Mouse (Mus musculus) small intestine, adult 2 months (tissue): ENCODE measurements around the gene Plekhg5. TPM values are rescaled to one million over a fixed set of nuclear protein-coding genes. Genes with fewer than 3 reads are reported as not detected.

Experiments used
- H3K27ac ChIP-seq: fragments of 200-500 bp; 2 replicates; pipeline ENCODE4 v1.5.1; 2012; ENCODE audit warnings: low read depth, low read length, control low read depth, inconsistent platforms; ENCODE audit not compliant: insufficient read depth
- H3K27me3 ChIP-seq: fragments of 200-500 bp; 2 replicates; pipeline ENCODE4 v1.6.1; 2012; ENCODE audit warnings: mild to moderate bottlenecking, moderate library complexity, low read length, inconsistent platforms; ENCODE audit not compliant: control insufficient read depth, insufficient read depth
- H3K36me3 ChIP-seq: fragments of 200-500 bp; 2 replicates; pipeline ENCODE4 v1.6.1; 2012; ENCODE audit warnings: mild to moderate bottlenecking, low read length, control low read depth, inconsistent platforms; ENCODE audit not compliant: control insufficient read depth, insufficient read depth
- H3K4me1 ChIP-seq: fragments of 200-500 bp; 2 replicates; pipeline ENCODE4 v1.6.1; 2012; ENCODE audit warnings: low read length, inconsistent platforms, mixed read lengths; ENCODE audit not compliant: control insufficient read depth, insufficient read depth, insufficient read length
- H3K4me3 ChIP-seq: fragments of 200-500 bp; 2 replicates; pipeline ENCODE4 v1.5.1; 2012; ENCODE audit warnings: low read depth, mild to moderate bottlenecking, control low read depth, inconsistent platforms, low read length, moderate library complexity
- CTCF ChIP-seq: fragments of 200-500 bp; IDR thresholded peaks from 2 replicates; pipeline ENCODE4 v1.5.1; 2012; ENCODE audit warnings: low read depth, mild to moderate bottlenecking, control low read depth, inconsistent platforms, low read length, moderate library complexity, mixed read lengths; ENCODE audit not compliant: insufficient replicate concordance, insufficient read length; ENCODE audit errors: extremely low read depth
- POLR2A ChIP-seq: fragments of 200-500 bp; IDR thresholded peaks from 2 replicates; pipeline ENCODE4 v1.6.1; 2012; ENCODE audit warnings: low read depth, mild to moderate bottlenecking, control low read depth, inconsistent platforms, low read length, moderate library complexity
- WGBS: fragments of 180-500 bp; shearing (Covaris S2); methylation state at CpG from one replicate; pipeline ENCODE4 v1.1.7; 2018; 5-methylcytosine and 5-hydroxymethylcytosine counted together
- polyA plus RNA-seq: library from polyadenylated mRNA; depleted of rRNA; stranded (reverse); fragments of >200 nt; gene quantifications from 2 replicates; pipeline ENCODE4 v1.2.3, GENCODE M21; 2012

The Plekhg5 gene
- polyA plus RNA-seq, 1 experiment, result 15.7 TPM

DNA sequence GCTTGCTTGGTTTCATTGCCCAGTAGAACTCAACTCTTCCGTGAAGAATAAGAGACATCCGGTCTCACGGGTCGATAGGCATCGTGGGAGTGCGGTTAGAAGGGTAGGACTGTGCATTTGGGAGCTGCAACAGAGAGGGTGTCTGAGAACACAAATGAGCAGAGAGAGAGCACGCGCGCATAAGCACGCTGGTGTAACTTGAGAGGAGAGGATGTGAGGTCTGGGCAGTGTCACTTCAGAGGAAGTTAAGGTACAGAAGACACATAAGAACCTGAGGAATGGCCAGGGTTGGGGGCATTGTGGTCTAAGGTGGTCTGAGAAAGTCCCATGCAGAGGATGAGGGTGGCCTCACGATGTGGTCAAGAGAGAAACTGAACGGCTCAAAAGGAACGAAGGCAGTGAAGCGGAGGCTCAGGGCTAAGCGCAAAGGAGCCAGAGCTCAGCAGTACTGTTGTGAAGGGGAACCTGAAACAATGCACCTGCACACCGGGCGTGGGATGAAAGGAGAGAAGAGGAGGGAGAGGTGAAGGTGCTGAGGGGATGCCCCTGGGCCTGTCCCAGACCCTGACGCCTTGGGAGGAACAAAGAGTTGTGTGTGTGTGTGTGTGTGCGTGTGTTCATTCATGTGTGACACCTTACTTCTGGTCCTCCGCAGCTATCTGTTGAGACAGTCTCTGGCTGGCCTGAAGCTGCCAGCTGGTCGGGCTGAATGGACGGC, 30.2 kb upstream of the Plekhg5 start:
- 93% methylated on average over 22 of the region's 22 CpGs for WGBS
- Histone ChIP-seq H3K27ac (no peak overlapping the region), H3K4me3 (no peak overlapping the region), H3K4me1 (peaks cover 3% of the 10 kb centered on the region), H3K27me3 (no peaks in the 10 kb centered on the region), H3K36me3 (peaks cover 47% of the 10 kb centered on the region)
- TF ChIP-seq CTCF (no peak), POLR2A (no peak)

DNA sequence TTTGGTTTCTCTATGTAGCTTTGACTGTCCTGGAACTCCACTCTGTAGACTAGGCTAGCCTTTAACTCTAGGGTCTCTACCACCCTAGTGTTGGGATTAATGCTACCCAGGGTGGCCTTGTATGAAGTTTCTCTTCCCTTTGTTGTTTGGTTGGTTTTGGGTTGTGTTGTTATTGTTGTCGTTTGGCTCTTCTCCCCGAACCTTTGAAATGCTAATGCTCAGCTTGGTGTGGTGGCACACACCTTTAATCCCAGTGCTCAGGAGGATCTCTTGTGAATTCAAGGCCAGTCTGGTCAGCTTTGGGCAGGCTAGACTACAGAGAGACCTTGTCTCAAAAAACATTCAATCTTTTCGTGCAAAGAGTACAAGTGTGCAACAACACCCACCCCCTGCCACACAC, 29.1 kb upstream of the Plekhg5 start:
- Histone ChIP-seq H3K27ac (no peak overlapping the region), H3K27me3 (no peaks in the 10 kb centered on the region), H3K4me3 (no peak overlapping the region), H3K36me3 (peaks cover 57% of the 10 kb centered on the region), H3K4me1 (peaks cover 3% of the 10 kb centered on the region)
- no peak for TF ChIP-seq POLR2A
- TF ChIP-seq CTCF, result no peak
- 78% methylated on average over 3 of the region's 3 CpGs for WGBS

DNA sequence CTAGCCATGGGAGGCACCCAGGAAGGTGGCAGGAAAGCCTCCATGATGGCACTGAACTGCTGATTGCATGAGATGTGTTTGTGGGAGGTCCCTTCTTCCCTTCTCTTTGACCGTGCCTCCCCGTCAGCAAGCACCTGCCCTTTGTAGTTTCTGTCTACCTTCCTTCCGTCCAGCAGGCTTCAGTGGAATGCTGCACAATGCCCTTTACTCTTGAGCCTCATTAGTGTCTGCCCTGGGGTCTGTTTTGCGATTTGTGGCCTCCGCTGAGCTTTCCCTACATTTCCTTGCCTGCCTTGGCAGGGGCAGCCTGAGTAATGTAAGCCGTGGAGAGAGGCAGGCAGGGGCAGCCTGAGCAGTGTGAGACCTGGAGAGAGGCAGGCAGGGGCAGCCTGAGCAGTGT, 27.7 kb upstream of the Plekhg5 start:
- H3K27me3 ChIP-seq, result no peaks in the 10 kb centered on the region
- no peak overlapping the region for H3K4me3 ChIP-seq
- TF ChIP-seq CTCF, result no peak
- no peak for TF ChIP-seq POLR2A
- 75% methylated on average over 6 of the region's 6 CpGs for WGBS
- H3K4me1 ChIP-seq, result peaks cover 3% of the 10 kb centered on the region
- H3K27ac ChIP-seq, result no peak overlapping the region
- H3K36me3 ChIP-seq, result peaks cover 67% of the 10 kb centered on the region

DNA sequence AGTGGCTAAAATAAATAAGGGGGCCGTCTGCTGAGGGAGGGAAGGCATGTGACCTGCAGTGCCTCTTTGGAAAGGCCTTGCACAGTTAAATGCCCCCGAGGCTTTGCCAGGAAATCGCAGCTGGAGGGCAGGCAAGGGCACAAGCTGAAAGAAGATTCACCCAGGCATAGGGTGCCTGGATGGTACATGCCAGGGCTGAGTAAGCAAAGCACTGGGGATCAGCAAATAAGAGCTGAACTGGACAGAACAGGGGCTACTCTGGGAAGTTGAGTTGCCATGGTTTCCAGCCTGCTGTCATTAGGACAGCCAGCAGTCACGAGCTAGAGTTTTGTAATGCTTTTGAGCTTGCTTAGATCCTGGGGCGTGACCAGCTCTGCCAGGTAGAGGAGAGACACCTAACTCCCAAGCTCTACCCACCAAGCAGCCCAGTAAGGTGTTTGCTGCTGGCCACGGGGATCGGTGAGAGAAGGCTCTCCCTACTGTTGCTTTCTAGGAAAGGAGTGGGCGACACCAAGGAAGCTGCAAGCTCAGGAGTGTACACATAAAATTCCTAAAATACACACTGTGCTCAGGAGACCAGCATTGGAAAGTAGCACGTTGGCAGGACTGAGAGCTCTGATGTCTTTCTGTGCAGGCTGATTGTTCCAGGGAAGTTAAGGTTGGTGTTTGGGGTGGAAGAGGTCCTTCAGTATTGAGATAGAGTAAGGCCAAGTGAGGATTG, 9.7 kb upstream of the Plekhg5 start:
- 71% methylated on average over 9 of the region's 9 CpGs for WGBS
- Histone ChIP-seq H3K4me3 (no peak overlapping the region), H3K27ac (no peak overlapping the region)

DNA sequence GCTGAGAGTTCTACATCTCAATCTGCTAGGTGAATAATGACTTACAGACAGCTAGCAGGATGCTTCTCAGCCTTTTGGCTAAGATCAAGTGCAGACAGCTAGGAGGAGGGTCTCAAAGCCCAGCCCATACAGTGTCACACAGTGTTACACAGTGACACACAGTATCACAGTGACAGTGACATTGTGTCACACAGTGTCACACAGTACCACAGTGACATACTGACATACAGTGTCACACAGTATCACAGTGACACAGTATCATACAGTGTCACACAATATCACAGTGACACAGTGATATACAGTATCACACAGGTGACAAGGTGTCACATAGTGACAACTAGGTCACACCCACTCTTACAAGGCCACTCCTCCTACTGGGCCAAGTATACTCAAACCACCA, 5.0 kb upstream of the Plekhg5 start:
- Histone ChIP-seq H3K4me3 (no peak overlapping the region), H3K4me1 (no peaks in the 10 kb centered on the region), H3K27me3 (no peaks in the 10 kb centered on the region), H3K27ac (no peak overlapping the region), H3K36me3 (no peaks in the 10 kb centered on the region)
- TF ChIP-seq POLR2A (no peak), CTCF (no peak)

More for the DNA sequence above, 9.7 kb upstream of the Plekhg5 start:
- TF ChIP-seq POLR2A, result no peak
- TF ChIP-seq CTCF, result no peak
- H3K27me3 ChIP-seq, result no peaks in the 10 kb centered on the region
- peaks cover 19% of the 10 kb centered on the region for H3K36me3 ChIP-seq
- no peaks in the 10 kb centered on the region for H3K4me1 ChIP-seq

DNA sequence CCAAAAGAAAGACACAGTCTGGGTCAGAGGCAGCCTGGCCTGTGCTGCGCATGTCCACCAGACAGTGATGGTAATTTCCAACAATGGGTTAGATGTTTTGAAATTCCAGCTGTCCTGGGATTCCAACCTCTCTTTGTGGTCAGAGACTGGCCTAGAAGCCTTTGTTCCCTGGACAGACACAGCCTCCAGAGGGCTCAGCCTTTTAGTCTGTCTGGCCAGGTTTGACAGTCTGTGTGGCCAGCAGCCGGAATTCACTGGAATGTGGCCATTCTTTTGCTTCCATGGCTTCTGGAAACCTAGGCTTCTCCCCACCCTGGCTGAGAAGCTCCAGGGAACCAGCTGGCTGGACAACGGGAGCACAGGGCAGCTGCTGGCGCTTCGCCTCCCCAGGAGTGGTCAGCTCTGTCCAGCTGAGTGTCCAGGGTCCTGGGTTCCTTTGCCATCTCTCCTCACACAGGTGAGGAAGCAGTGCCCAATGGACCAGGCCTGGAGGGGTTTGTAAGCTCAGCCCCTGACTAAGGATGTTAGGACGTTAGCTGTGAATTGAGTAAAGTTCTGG, 4.1 kb upstream of the Plekhg5 start:
- no peak for TF ChIP-seq POLR2A
- no peak for TF ChIP-seq CTCF
- Histone ChIP-seq H3K4me3 (no peak overlapping the region), H3K27me3 (no peaks in the 10 kb centered on the region), H3K4me1 (peaks cover 3% of the 10 kb centered on the region; the same call in 1 of the 2 replicates), H3K27ac (no peak overlapping the region), H3K36me3 (no peaks in the 10 kb centered on the region)
- WGBS, result 74% methylated on average over 6 of the region's 6 CpGs

DNA sequence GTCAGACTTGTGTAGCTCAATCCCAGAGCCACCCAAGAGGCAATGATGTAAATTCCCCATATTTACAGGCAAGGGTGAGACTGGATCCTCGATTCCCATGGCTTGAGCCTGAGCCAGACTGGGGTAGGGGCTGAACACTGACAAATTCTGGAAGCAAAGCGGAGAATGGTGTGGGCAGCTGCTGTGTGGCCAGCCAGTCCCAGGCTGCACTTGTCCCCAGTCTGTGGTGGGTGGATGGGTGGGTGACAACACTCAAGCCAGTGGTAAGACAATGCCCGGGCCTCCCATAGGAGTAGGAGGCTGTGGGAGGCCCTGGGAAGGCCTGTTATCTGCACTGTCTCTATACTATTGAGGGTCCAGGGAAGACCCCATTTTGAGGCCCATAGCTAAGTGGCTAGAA, 3.1 kb upstream of the Plekhg5 start:
- Histone ChIP-seq H3K36me3 (no peaks in the 10 kb centered on the region), H3K4me3 (no peak overlapping the region), H3K4me1 (peaks cover 3% of the 10 kb centered on the region; the same call in 1 of the 2 replicates), H3K27me3 (no peaks in the 10 kb centered on the region), H3K27ac (no peak overlapping the region)
- TF ChIP-seq CTCF (no peak), POLR2A (no peak)
- WGBS, result 86% methylated on average over 3 of the region's 3 CpGs
